Mouse (Mus musculus): Measurements from ENCODE around the gene Castor1. TPM values are rescaled to one million over a fixed set of nuclear protein-coding genes. Genes with fewer than 3 reads are reported as not detected.

The Castor1 gene
- polyA plus RNA-seq, 1 experiment from 2014 or later, result 6.7 TPM

DNA sequence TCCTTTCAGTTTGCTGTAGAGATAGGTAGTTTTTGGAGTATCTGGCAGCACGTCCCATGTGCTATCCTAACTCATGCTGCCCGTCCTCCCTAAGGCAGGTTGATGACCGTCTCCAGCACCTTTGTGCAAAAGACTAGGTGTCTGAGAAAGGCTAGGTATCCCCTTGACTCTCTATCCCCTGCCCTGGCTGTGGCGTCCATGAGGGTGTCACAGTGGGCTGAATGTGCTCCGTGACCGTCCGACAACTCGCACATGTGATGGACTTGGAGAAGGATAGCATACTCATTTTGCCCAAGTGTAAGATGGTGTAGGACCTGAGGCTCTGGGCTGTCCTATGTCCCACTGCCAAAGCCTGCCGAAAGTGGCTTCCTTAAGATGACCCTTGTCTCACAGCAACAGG, 10.4 kb upstream of the Castor1 start:
- no peak overlapping the region for H3K9ac ChIP-seq
- WGBS, result 87% methylated on average over 9 of the region's 9 CpGs
- no peaks in the 10 kb centered on the region for H3K27me3 ChIP-seq
- no peak overlapping the region for H3K4me2 ChIP-seq
- no peak overlapping the region for H3K4me3 ChIP-seq
- ATAC-seq (replicated peaks; ENCODE audit: insufficient number of reproducible peaks, insufficient read depth, low FRiP score, low read depth), result no peak
- H3K4me1 ChIP-seq (replicated peaks), result peaks cover 20% of the 10 kb centered on the region
- H3K27ac ChIP-seq, result no peak overlapping the region
- H3K9me3 ChIP-seq (replicated peaks), result no peaks in the 10 kb centered on the region
- H3K36me3 ChIP-seq, result peaks cover 16% of the 10 kb centered on the region; the same call in 1 of the 2 replicates

DNA sequence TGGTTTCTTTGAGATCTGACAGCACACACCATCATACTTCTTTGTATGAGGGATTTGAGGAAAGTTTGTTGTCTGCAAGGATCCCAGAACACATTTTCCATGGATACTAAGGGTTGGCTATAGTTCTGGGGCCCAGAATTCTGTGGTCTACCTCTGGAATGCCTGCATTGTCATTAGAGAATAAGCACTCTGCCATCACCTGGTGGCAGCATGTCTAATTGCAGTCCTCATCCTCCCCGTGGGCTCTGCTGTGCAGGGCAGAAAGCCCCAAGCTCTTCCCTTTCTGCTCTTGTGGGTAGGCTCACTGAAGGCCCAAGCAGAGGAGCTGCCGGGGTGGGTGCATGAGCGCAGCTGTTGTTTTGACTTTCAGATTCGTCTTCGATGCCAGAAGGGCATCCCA, 8.5 kb upstream of the Castor1 start:
- peaks cover 9% of the 10 kb centered on the region; the same call in 1 of the 2 replicates for H3K4me1 ChIP-seq (replicated peaks)
- no peak overlapping the region for H3K4me3 ChIP-seq
- no peaks in the 10 kb centered on the region for H3K9me3 ChIP-seq (replicated peaks)
- peaks cover 34% of the 10 kb centered on the region; the same call in 1 of the 2 replicates for H3K36me3 ChIP-seq
- WGBS, result 80% methylated on average over 5 of the region's 5 CpGs
- no peak overlapping the region for H3K4me2 ChIP-seq
- ATAC-seq (replicated peaks; ENCODE audit: insufficient number of reproducible peaks, insufficient read depth, low FRiP score, low read depth), result no peak
- no peak overlapping the region for H3K9ac ChIP-seq
- no peaks in the 10 kb centered on the region for H3K27me3 ChIP-seq
- no peak overlapping the region for H3K27ac ChIP-seq

DNA sequence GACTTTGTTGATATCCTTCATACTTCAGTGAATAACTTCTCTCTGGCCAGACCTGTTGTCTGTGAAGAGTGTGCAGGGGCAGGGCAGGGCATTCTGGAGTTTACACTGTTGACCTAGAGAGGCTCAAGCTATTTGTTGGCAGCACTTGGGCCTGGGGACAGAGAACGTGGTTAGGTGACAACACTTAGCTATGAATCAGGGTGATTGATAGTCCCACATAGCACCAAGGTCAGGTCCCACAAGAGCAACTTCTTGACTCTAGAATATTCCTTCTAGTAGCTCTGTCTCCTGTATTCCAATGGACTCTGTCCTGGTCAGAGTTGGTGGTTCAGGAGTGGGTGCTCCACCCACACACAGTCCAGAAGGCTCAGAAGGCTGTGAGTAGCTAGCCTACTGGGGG, 7.2 kb upstream of the Castor1 start:
- no peak overlapping the region for H3K4me3 ChIP-seq
- H3K36me3 ChIP-seq, result peaks cover 38% of the 10 kb centered on the region
- peaks cover 9% of the 10 kb centered on the region for H3K4me1 ChIP-seq (replicated peaks)
- H3K27me3 ChIP-seq, result no peaks in the 10 kb centered on the region
- no peaks in the 10 kb centered on the region for H3K9me3 ChIP-seq (replicated peaks)
- ATAC-seq (replicated peaks; ENCODE audit: insufficient number of reproducible peaks, insufficient read depth, low FRiP score, low read depth), result no peak
- no peak overlapping the region for H3K4me2 ChIP-seq
- no peak overlapping the region for H3K9ac ChIP-seq
- no peak overlapping the region for H3K27ac ChIP-seq
- WGBS, result 48% methylated on average over 1 of the region's 1 CpGs

DNA sequence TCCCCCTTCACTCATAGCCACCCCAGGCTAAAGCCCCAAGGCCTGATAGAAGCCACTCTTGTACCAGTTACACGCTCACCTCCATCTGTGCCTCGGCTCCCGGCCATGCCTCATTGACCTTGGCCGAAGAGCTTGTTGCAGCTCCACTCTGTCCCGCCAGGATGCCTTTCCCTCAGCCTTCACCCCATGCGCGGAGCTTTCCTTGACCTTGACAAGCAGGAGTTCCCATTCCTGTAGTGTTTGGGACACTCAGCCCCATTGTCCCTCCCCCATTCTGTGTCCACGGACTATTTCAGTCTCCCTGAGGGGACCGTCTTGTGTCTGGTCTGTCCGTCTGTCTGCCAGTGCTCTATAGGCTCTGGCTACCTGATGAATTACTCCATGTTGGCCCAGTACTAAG, 4.9 kb upstream of the Castor1 start:
- peaks cover 38% of the 10 kb centered on the region for H3K36me3 ChIP-seq
- H3K4me3 ChIP-seq, result no peak overlapping the region
- no peak overlapping the region for H3K4me2 ChIP-seq
- no peaks in the 10 kb centered on the region for H3K27me3 ChIP-seq
- no peak for ATAC-seq (replicated peaks; ENCODE audit: insufficient number of reproducible peaks, insufficient read depth, low FRiP score, low read depth)
- WGBS, result 74% methylated on average over 10 of the region's 10 CpGs
- H3K27ac ChIP-seq, result no peak overlapping the region
- peaks cover 22% of the 10 kb centered on the region for H3K4me1 ChIP-seq (replicated peaks)
- H3K9ac ChIP-seq, result no peak overlapping the region
- no peaks in the 10 kb centered on the region for H3K9me3 ChIP-seq (replicated peaks)

DNA sequence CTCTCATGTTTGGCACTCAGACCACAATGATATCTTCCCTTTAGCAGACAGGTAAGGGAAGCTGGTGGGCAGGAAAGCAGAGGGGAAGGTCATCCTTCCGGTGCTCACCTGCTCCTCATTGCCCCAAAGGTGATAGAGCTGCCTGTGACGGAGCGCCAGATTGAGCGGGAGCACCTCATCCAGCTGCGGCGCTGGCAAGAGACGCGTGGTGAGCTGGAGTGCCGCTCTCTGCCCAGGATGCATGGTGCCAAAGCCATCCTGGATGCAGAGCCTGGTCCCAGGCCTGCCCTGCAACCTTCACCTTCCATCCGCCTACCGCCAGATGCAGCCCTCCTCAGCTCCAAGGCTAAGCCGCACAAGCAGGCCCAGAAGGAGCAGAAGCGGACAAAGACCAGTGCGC, 3.5 kb upstream of the Castor1 start:
- Histone ChIP-seq H3K27ac (no peak overlapping the region), H3K27me3 (peaks cover 3% of the 10 kb centered on the region; the same call in 1 of the 2 replicates), H3K4me1 (replicated peaks) (peaks cover 36% of the 10 kb centered on the region), H3K9me3 (replicated peaks) (no peaks in the 10 kb centered on the region), H3K4me2 (no peak overlapping the region), H3K4me3 (no peak overlapping the region), H3K9ac (no peak overlapping the region), H3K36me3 (peaks cover 38% of the 10 kb centered on the region)
- 93% methylated on average over 14 of the region's 14 CpGs for WGBS
- no peak for ATAC-seq (replicated peaks; ENCODE audit: insufficient number of reproducible peaks, insufficient read depth, low FRiP score, low read depth)

DNA sequence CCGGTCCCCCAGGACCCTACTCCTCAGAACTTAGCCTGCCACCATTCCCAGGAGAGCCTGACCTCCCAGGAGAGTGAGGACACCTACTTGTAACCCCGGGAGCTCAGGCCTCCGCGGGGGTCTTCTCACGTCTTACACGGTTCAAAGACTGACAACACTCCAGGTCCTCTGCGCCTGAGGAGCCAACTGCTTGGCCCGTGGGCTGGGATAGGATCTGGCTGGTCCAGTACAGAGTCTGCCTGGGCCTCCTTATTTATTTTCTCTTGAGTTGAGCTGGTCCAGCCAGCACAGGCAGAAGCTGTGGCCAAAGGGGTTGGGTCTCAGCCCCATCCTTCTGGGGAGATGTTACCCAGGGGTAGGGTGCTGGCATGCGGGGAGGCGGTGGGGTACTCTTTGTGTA, 3.0 kb upstream of the Castor1 start:
- Histone ChIP-seq H3K9ac (no peak overlapping the region), H3K27me3 (peaks cover 3% of the 10 kb centered on the region; the same call in 1 of the 2 replicates), H3K4me3 (no peak overlapping the region), H3K4me2 (no peak overlapping the region), H3K9me3 (replicated peaks) (no peaks in the 10 kb centered on the region), H3K36me3 (peaks cover 37% of the 10 kb centered on the region), H3K27ac (no peak overlapping the region), H3K4me1 (replicated peaks) (peaks cover 36% of the 10 kb centered on the region)
- WGBS, result 75% methylated on average over 10 of the region's 10 CpGs
- ATAC-seq (replicated peaks; ENCODE audit: insufficient number of reproducible peaks, insufficient read depth, low FRiP score, low read depth), result no peak

DNA sequence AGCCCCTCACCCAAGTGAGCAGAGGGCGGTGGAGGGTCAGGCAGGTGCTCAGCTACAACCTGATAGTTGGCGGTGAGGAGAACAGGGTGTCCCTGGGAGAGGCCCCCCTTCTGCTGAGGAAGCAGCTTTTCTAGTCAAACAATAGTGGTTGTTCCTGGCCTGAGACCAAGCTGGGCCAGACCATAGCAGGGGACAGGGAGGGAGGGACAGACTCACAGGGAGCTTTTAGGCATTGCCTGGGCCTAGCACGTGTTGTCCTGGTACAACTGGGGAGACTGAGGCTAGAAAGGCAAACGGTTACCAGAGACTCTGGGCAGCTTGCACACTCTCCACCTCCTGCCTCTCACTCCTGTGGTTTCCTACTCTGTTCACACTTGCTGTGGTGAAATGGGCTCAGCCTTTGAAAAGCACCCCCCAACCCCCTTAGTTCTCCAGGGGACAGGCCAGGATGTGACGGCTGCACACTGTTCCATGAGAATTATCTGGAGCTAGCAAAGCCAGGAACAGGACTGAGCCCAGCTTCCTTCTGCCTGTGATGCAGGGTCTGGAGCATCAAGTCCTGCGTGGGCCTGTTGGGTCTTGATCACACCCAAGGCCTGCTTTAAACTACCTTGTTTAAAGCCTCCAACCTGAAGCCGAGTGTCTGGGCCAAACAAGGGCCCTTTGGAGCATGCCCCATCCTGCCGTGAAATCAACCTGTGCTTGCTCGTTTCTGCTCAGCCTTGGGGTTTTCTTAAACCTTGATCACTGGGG, 1.6 kb upstream of the Castor1 start:
- H3K27me3 ChIP-seq, result peaks cover 3% of the 10 kb centered on the region
- ATAC-seq (replicated peaks; ENCODE audit: insufficient number of reproducible peaks, insufficient read depth, low FRiP score, low read depth), result peak; percentile 45
- peaks cover 36% of the 10 kb centered on the region for H3K4me1 ChIP-seq (replicated peaks)
- peak overlapping the region; percentile 66 for H3K27ac ChIP-seq
- H3K36me3 ChIP-seq, result peaks cover 28% of the 10 kb centered on the region
- H3K4me3 ChIP-seq, result no peak overlapping the region
- 70% methylated on average over 9 of the region's 9 CpGs for WGBS
- no peaks in the 10 kb centered on the region for H3K9me3 ChIP-seq (replicated peaks)
- no peak overlapping the region for H3K9ac ChIP-seq
- H3K4me2 ChIP-seq, result no peak overlapping the region

DNA sequence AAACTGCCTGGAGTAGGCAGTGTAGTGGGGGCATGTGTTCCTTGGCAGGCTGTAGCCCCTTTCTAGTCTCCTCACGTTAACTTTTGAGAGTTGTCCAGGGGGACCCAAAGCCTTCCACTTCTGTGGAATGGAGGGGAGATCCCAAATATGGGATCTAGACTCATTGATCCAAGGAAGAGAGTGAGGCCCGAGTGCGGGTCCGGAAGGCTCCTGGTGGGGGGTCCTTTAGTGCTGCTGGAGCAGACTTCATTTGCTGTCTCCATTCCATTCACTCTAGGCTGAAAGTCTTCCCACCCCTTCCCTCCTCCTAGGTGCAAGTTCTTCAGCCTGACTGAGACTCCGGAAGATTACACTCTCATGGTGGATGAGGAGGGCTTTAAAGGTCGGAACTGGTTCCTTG, 612 bp downstream of the Castor1 start:
- H3K9me3 ChIP-seq (replicated peaks), result no peaks in the 10 kb centered on the region
- peak overlapping the region; percentile 66 for H3K27ac ChIP-seq
- H3K4me2 ChIP-seq, result peak overlapping the region; percentile 95
- peaks cover 12% of the 10 kb centered on the region for H3K36me3 ChIP-seq
- H3K4me1 ChIP-seq (replicated peaks), result peaks cover 36% of the 10 kb centered on the region
- H3K4me3 ChIP-seq, result peak overlapping the region; percentile 59
- WGBS, result 8% methylated on average over 6 of the region's 6 CpGs
- H3K9ac ChIP-seq, result peak overlapping the region; percentile 64
- peaks cover 5% of the 10 kb centered on the region for H3K27me3 ChIP-seq
- ATAC-seq (replicated peaks; ENCODE audit: insufficient number of reproducible peaks, insufficient read depth, low FRiP score, low read depth), result no peak

DNA sequence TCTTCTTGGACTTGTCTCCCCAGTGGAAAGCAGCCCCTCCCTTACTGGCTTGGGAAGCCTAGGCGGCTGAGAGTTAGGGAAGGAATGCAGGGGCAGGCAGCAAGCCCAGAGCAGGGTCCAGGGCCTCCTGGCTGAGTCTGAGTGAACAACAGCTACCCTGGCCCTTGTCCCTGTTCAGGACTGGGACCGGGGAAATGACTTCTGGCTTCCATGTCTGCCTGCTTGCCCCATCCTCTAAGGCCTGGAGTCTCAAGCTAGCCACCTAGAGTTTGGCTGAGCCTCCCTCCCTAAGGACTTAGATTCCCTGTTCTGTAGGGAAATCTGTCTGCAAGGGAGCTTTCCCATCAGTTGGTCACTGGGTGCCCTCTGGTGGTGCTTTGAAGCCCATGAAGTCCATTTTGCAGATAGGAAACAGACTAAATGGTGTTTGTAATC, 1.3 kb downstream of the Castor1 start:
- Histone ChIP-seq H3K27me3 (peaks cover 5% of the 10 kb centered on the region), H3K9ac (no peak overlapping the region), H3K36me3 (peaks cover 6% of the 10 kb centered on the region; the same call in 1 of the 2 replicates), H3K4me1 (replicated peaks) (peaks cover 36% of the 10 kb centered on the region), H3K4me3 (peak overlapping the region; percentile 59; the same call in 1 of the 2 replicates), H3K9me3 (replicated peaks) (no peaks in the 10 kb centered on the region), H3K4me2 (peak overlapping the region; percentile 95), H3K27ac (peak overlapping the region; percentile 66)
- no peak for ATAC-seq (replicated peaks; ENCODE audit: insufficient number of reproducible peaks, insufficient read depth, low FRiP score, low read depth)
- 7% methylated on average over 2 of the region's 2 CpGs for WGBS

DNA sequence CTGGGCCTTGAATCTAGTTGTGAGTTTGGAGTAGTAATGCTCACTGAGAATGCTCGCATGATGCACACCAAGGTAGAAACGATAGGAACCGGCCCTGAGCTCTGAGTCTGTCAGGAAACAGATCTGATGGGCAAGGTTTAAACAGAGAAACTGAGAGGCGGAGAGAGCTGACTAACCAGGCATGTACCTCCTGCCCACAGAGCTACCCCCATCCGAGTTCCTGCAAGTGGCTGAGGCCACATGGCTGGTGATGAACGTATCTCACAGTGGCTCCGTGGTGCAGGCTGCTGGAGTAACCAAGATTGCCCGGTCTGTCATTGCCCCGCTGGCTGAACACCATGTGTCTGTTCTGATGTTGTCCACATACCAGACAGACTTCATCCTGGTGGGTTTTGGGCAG, 1.9 kb downstream of the Castor1 start:
- WGBS, result 50% methylated on average over 9 of the region's 9 CpGs
- no peak overlapping the region for H3K9ac ChIP-seq

DNA sequence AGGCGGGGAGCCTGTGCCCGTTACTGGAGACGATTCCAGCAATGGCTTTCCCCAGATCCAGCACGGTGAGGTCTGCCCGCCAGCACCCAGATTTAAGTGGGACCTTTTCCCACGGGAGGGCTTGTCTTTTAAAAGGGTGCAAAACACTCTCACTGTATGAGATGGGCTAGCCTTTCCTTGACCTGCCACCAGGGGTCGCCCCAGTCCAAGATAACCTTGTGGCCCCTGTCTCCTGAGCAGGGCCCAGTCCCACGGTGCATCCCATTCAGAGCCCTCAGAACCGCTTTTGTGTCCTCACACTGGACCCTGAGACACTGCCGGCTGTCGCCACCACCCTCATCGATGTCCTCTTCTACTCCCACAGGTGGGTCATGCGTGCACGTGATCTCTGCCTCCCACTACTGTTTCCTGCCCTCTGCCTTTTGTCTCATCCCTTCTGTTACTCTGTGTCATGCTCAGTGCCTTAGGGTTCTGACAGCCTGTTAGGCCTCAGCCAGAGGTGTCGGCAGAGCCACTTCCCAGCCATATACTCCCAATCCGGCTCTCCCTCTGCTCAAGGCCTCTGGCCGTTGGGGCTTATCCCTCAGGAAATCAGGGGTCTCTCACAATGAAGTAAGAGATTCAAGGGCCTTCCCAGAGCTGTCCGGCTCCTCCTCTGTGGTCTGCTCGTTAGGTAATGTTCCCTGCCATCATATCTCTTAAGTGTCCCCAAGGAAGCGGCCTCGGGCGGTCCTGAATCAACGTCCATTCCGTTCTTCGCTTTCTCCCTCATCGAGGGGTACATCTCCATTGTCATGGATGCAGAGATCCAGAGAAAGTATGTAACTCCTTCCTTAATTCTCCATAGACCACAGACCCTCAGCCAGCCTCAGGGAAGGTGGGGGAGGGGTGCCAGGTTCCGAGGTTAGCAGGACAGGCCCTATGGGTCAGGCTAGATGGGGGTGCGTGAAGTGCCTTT, 2.7 kb downstream of the Castor1 start:
- WGBS, result 52% methylated on average over 28 of the region's 28 CpGs
- no peak overlapping the region for H3K4me3 ChIP-seq
- H3K27ac ChIP-seq, result no peak overlapping the region
- no peak overlapping the region for H3K4me2 ChIP-seq
- peaks cover 34% of the 10 kb centered on the region for H3K4me1 ChIP-seq (replicated peaks)
- no peaks in the 10 kb centered on the region for H3K36me3 ChIP-seq
- no peaks in the 10 kb centered on the region for H3K9me3 ChIP-seq (replicated peaks)
- ATAC-seq (replicated peaks; ENCODE audit: insufficient number of reproducible peaks, insufficient read depth, low FRiP score, low read depth), result no peak
- H3K27me3 ChIP-seq, result peaks cover 5% of the 10 kb centered on the region
- H3K9ac ChIP-seq, result no peak overlapping the region

More for the DNA sequence above, 1.9 kb downstream of the Castor1 start:
- H3K36me3 ChIP-seq, result 0 out of 2 replicates have a peak, but pooled peaks cover under 1% of the 10 kb centered on the region
- peaks cover 5% of the 10 kb centered on the region for H3K27me3 ChIP-seq
- H3K4me1 ChIP-seq (replicated peaks), result peaks cover 36% of the 10 kb centered on the region
- no peak for ATAC-seq (replicated peaks; ENCODE audit: insufficient number of reproducible peaks, insufficient read depth, low FRiP score, low read depth)
- no peak overlapping the region for H3K4me3 ChIP-seq
- H3K4me2 ChIP-seq, result no peak overlapping the region
- no peaks in the 10 kb centered on the region for H3K9me3 ChIP-seq (replicated peaks)
- H3K27ac ChIP-seq, result no peak overlapping the region

Data from heart, embryonic 15.5 days (tissue).